Mouse (Mus musculus): ENCODE results near the gene Sult2a5. TPM values are rescaled to one million over a fixed set of nuclear protein-coding genes. Genes with fewer than 3 reads are reported as not detected.

Sult2a5 gene
- polyA plus RNA-seq (2014; fragmentation: Nextera tagmentation; extraction: Ambion mirVana): not detected in 2 replicates

- H3K27me3 ChIP-seq (replicated peaks; ENCODE audit: control insufficient read depth, insufficient read depth, low read length): no peaks in the 10 kb centered on the region
- no peak within 1 kb of the TSS for H3K9ac ChIP-seq (ENCODE audit: low read depth, low read length)
- no peak for ATAC-seq (ENCODE audit: low read depth)
- no peak within 1 kb of the TSS for H3K4me2 ChIP-seq (ENCODE audit: low read depth, low read length)
- H3K9me3 ChIP-seq (ENCODE audit: control insufficient read depth, low read length): no peaks in the 10 kb centered on the region
- H3K4me1 ChIP-seq (ENCODE audit: control insufficient read depth, insufficient read depth, low read length): no peaks in the 10 kb centered on the region
- DNase-seq (ENCODE audit: low spot score): no peak
- H3K27ac ChIP-seq (replicated peaks; ENCODE audit: low read depth, low read length): no peak within 1 kb of the TSS
- no peak within 1 kb of the TSS for H3K4me3 ChIP-seq (ENCODE audit: low read depth, low read length)
- H3K36me3 ChIP-seq (ENCODE audit: control insufficient read depth, insufficient read depth, low read length): no peaks in the 10 kb centered on the region
Observed at GRCm38 (mm10) chr7:13623667-13624066, at the start of gene Sult2a5. Gene Sult2a5, plus strand, starts transcription at chr7:13623967.

Other genes starting within 250 kb of the Sult2a5 start
- not detected in 2 replicates for gene Cabp5, start 225.8 kb upstream of the Sult2a5 start, polyA plus RNA-seq (2014; fragmentation: Nextera tagmentation; extraction: Ambion mirVana)
- not detected in 2 replicates for gene Bsph1, start 173.1 kb upstream of the Sult2a5 start, polyA plus RNA-seq (2014; fragmentation: Nextera tagmentation; extraction: Ambion mirVana)
- not detected in 2 replicates for gene Bsph2, start 52.9 kb upstream of the Sult2a5 start, polyA plus RNA-seq (2014; fragmentation: Nextera tagmentation; extraction: Ambion mirVana)
- not detected in 2 replicates for gene Sult2a2, start 109.5 kb downstream of the Sult2a5 start, polyA plus RNA-seq (2014; fragmentation: Nextera tagmentation; extraction: Ambion mirVana)
- gene Sult2a1, start 213.4 kb downstream of the Sult2a5 start, polyA plus RNA-seq (2014; fragmentation: Nextera tagmentation; extraction: Ambion mirVana): not detected in 2 replicates

All from embryonic facial prominence, embryonic 14.5 days (tissue).